Mouse (Mus musculus) ES-Bruce4 (cell line): ENCODE measurements at regions not wholly inside any gene's neighbourhood (a gene's known extent, or its start where the extent isn't known, plus 50 kb on each side); places are given as distances from the start of the nearest gene placed in this dataset.
A peak's percentile ranks its signal among the peaks of the same experiment; 100 is the strongest.
"Not testable (repeated sequence)": the region's sequence is repeated elsewhere in the genome, so short reads cannot be mapped to it uniquely, and the experiment has no call there.

Experiments
- H3K27ac ChIP-seq: 2 replicates; pipeline ENCODE4 v1.5.1; 2012; ENCODE audit warnings: low read length, inconsistent platforms; ENCODE audit not compliant: insufficient read depth
- H3K27me3 ChIP-seq: 2 replicates; pipeline ENCODE4 v1.6.1; 2012; ENCODE audit warnings: mild to moderate bottlenecking, low read length, inconsistent platforms; ENCODE audit not compliant: control insufficient read depth, poor library complexity, insufficient read depth, severe bottlenecking
- H3K36me3 ChIP-seq: 2 replicates; pipeline ENCODE4 v1.6.1; 2012; ENCODE audit warnings: inconsistent platforms, mild to moderate bottlenecking, low read length, moderate library complexity; ENCODE audit not compliant: control insufficient read depth, poor library complexity, insufficient read depth, severe bottlenecking
- H3K4me1 ChIP-seq: one replicate; pipeline ENCODE4 v1.8.1; 2011; ENCODE audit warnings: low read length; ENCODE audit not compliant: control insufficient read depth, insufficient read depth
- H3K4me3 ChIP-seq: 2 replicates; pipeline ENCODE4 v1.5.1; 2011; ENCODE audit warnings: low read depth, mild to moderate bottlenecking, low read length
- H3K9ac ChIP-seq: 2 replicates; pipeline ENCODE4 v1.6.1; 2012; ENCODE audit warnings: low read depth, mild to moderate bottlenecking, inconsistent platforms; ENCODE audit not compliant: poor library complexity, severe bottlenecking
- H3K9me3 ChIP-seq: replicated peaks from 2 replicates; pipeline ENCODE4 v1.6.1; 2012; ENCODE audit warnings: mild to moderate bottlenecking, low read length, inconsistent platforms; ENCODE audit not compliant: control insufficient read depth, poor library complexity, insufficient read depth, severe bottlenecking
- CTCF ChIP-seq: IDR thresholded peaks from one replicate; pipeline ENCODE4 v1.8.1; 2011; ENCODE audit warnings: low read depth, low read length
- EP300 ChIP-seq: IDR thresholded peaks from 2 replicates; pipeline ENCODE4 v1.6.1; 2011; ENCODE audit warnings: low read depth, low read length; ENCODE audit not compliant: insufficient read depth
- POLR2A ChIP-seq: IDR thresholded peaks from one replicate; pipeline ENCODE4 v1.8.1; 2011; ENCODE audit warnings: low read length; ENCODE audit not compliant: insufficient read depth

DNA sequence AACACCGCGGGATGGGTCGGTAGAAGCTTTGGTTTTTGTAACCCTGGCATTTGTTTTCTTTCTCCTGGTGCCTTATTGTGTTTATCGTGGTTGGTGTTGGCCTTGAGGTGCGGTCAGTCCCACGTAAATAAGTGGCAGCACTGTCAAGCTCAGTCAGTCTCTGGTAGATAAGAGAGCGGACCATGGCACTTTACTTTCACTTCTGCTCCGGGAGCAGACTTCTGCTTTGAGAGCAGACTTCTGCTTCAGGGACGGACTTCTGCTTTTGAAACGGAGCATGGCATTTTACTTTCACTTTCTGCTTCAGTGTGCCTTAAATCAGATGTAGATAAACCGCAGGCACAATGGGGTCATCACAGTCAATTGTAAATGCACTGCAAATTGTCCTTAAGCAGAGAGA lies 54.3 kb upstream of the Ccdc66 start:
- H3K36me3 ChIP-seq: not testable (repeated sequence)

GRCm38 (mm10) chr14:27561974-27562373 lies 53.7 kb upstream of the Ccdc66 start:
- peaks cover 12% of the 10 kb centered on the region for H3K9me3 ChIP-seq
- H3K36me3 ChIP-seq, H3K27ac ChIP-seq, H3K4me3 ChIP-seq, H3K27me3 ChIP-seq, H3K4me1 ChIP-seq, H3K9ac ChIP-seq: not testable (repeated sequence)

More for the DNA sequence above, 54.3 kb upstream of the Ccdc66 start:
- peaks cover 12% of the 10 kb centered on the region for H3K9me3 ChIP-seq
- not testable (repeated sequence) for H3K27ac ChIP-seq, H3K4me3 ChIP-seq, H3K9ac ChIP-seq, H3K4me1 ChIP-seq, H3K27me3 ChIP-seq

DNA sequence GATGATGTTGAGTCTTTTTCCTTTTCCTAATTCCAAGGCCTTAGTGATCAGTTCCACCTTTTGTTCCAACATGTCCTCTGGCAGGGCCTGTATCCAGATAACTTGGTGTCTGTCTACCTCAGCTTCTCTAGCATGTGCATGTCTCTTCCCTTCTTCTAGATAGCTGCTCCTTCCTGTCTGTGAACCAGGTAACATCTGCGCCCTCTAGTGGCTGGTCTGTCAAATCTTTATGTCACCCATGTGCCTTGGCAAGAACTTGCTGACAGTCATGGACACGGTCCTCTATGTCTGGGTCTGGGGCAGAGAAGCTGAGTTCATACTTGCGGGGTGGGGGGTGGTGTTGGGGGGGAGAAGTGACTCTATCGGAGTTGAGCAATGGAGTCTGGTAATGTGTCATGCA lies 52.2 kb upstream of the Ccdc66 start:
- no peaks in the 10 kb centered on the region for H3K36me3 ChIP-seq
- H3K4me3 ChIP-seq: no peak overlapping the region
- no peaks in the 10 kb centered on the region for H3K4me1 ChIP-seq
- no peaks in the 10 kb centered on the region for H3K27me3 ChIP-seq
- no peak overlapping the region for H3K27ac ChIP-seq
- H3K9ac ChIP-seq: no peak overlapping the region
- TF ChIP-seq CTCF: peak; percentile 26
- no peak for TF ChIP-seq POLR2A
- TF ChIP-seq EP300: no peak
- H3K9me3 ChIP-seq: peaks cover 12% of the 10 kb centered on the region

DNA sequence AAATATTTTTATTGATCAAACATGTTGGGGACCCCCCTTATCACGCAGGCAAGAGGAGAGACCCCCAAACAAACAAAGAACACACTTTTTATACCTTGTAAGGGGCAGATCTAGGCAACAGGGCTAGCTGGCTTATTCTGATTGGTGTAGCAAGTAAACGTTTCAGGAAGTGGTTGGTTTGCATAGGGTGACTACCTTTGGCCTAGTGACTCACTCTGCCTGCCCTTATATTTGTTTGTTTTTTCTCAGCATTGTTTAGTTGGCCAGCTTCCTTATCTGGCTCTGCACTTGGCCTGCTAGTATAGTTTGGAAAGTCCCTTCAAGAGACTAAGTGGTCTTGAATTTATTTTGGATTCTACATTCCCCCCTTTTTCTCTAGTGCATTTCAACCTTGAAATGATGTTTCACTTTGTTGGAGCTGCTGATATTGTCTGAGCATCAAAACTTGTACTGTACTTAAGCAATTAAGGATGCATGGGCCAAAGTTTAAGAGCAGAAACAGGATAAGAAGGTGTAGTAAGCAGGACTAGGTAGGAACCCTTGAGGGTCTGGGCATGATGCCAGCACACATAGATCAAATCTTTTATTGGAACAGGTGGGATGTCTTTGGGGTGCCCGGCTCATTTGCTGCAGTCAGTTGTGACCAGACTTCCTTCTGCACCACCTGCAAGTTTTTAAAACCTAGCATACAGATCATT lies 50.7 kb upstream of the Ccdc66 start:
- no peaks in the 10 kb centered on the region for H3K36me3 ChIP-seq
- H3K9ac ChIP-seq: no peak overlapping the region
- H3K4me3 ChIP-seq: no peak overlapping the region
- TF ChIP-seq EP300: no peak
- TF ChIP-seq CTCF: no peak
- TF ChIP-seq POLR2A: no peak
- H3K27ac ChIP-seq: no peak overlapping the region
- peaks cover 14% of the 10 kb centered on the region; the same call in 1 of the 2 replicates for H3K9me3 ChIP-seq
- no peaks in the 10 kb centered on the region for H3K4me1 ChIP-seq
- H3K27me3 ChIP-seq: no peaks in the 10 kb centered on the region
